Mouse (Mus musculus): ENCODE measurements around the gene Tnrc6a. TPM values are rescaled to one million over a fixed set of nuclear protein-coding genes. Genes with fewer than 3 reads are reported as not detected.

Gene Tnrc6a
- polyA plus RNA-seq, 1 experiment from 2014 or later, result 44.3 TPM

DNA sequence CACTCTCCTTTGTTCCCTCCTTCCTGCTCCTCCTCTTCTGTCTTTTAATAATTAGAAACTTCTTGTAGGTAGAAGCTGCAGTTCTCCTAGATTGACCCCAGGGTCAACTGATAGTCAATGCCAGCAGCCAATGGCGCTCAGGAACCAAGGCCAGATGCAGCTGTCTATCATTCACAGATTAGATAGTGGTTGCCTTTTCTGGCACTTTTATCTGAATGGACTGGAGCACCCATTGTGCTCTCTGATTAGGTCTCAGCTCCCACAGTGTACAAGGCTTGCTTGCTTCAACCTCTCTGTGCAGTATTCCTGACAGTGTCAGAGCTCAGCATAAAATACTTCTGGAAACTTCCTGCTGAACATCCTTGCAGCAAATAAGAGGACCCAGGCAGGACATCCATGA, 121.1 kb downstream of the Tnrc6a start:
- no peaks in the 10 kb centered on the region for H3K27me3 ChIP-seq (ENCODE audit: control insufficient read depth, insufficient read depth, low read length)
- WGBS, result 82% methylated on average over 1 of the region's 1 CpGs
- no peaks in the 10 kb centered on the region for H3K36me3 ChIP-seq (replicated peaks; ENCODE audit: control insufficient read depth, insufficient read depth, low read depth, low read length)
- H3K9me3 ChIP-seq (replicated peaks; ENCODE audit: control insufficient read depth, low read length), result no peaks in the 10 kb centered on the region
- H3K9ac ChIP-seq (replicated peaks; ENCODE audit: low read length), result no peak overlapping the region
- no peak overlapping the region for H3K4me3 ChIP-seq (ENCODE audit: low read depth, low read length)
- no peak overlapping the region for H3K4me2 ChIP-seq (ENCODE audit: low read depth, low read length)
- no peak overlapping the region for H3K27ac ChIP-seq (replicated peaks; ENCODE audit: low read depth, low read length)
- ATAC-seq (replicated peaks; ENCODE audit: insufficient number of reproducible peaks, low FRiP score, low TSS enrichment, low read depth) (no peak), DNase-seq (ENCODE audit: low spot score) (no peak)
- H3K4me1 ChIP-seq (ENCODE audit: control insufficient read depth, insufficient read depth, low read length), result no peaks in the 10 kb centered on the region

Other genes with a start within 250 kb of the Tnrc6a start
- 37.3 and 43.2 TPM in 2 replicates for gene Rbbp6, start 158.2 kb upstream of the Tnrc6a start, polyA plus RNA-seq (2014; fragmentation: Nextera tagmentation; extraction: Ambion mirVana)
- gene Slc5a11, start 90.9 kb downstream of the Tnrc6a start, polyA plus RNA-seq (2014; fragmentation: Nextera tagmentation; extraction: Ambion mirVana), result 1.1 TPM in 1 of 2 replicates, not detected in the other
- gene Lcmt1, start 245.9 kb downstream of the Tnrc6a start, polyA plus RNA-seq (2014; fragmentation: Nextera tagmentation; extraction: Ambion mirVana), result 68.7 and 74.1 TPM in 2 replicates
- gene Arhgap17, start 246.0 kb downstream of the Tnrc6a start, polyA plus RNA-seq (2014; fragmentation: Nextera tagmentation; extraction: Ambion mirVana), result 26.8 and 27.1 TPM in 2 replicates

Data from embryonic facial prominence, embryonic 11.5 days (tissue).